Mouse (Mus musculus): Measurements from ENCODE around the gene Stra8.

- TF ChIP-seq CTCF (IDR thresholded peaks at IDR 0.05) (no peak), EP300 (IDR thresholded peaks at IDR 0.05) (no peak)
Measured at GRCm38 (mm10) chr6:34913341-34914040, 6.5 kb upstream of the Stra8 start.

All from lung, postnatal 0 days (tissue).